In genomic region chr15:38402762-38403161, GRCm38 (mm10) we compare ENCODE assay signal across 14 mouse cellular contexts.
"Had no signal": no experiment of that assay in that cellular context is flagged by ENCODE, and none has a peak within 500 bp of the region (broad histone marks: within the 10 kb centered on the region; RNA-seq: fewer than 3 reads in every experiment).

No protein-coding gene starts in this region.

- H3K36me3 ChIP-seq: neural tube, embryonic 13.5 days; neural tube, embryonic 15.5 days; stomach, embryonic 15.5 days had no signal

- H3K9ac ChIP-seq: neural tube, embryonic 13.5 days; neural tube, embryonic 15.5 days; stomach, embryonic 15.5 days had no signal

- H3K27ac ChIP-seq: neural tube, embryonic 13.5 days; neural tube, embryonic 15.5 days; stomach, embryonic 15.5 days; stomach, postnatal 0 days had no signal

- H3K4me3 ChIP-seq: neural tube, embryonic 13.5 days; neural tube, embryonic 15.5 days; stomach, embryonic 15.5 days had no signal

- DNase-seq: retina, postnatal 1 day; right cerebral cortex, adult 18-20 months; right cerebral cortex, postnatal 14 days; right cerebral cortex, postnatal 25 days; right cerebral cortex, postnatal 4 days; spleen, adult 18-20 months; thymus, adult 18-20 months; thymus, adult 2 months; thymus, postnatal 25 days; thymus, postnatal 36 days had no signal

- H3K4me1 ChIP-seq: neural tube, embryonic 13.5 days; neural tube, embryonic 15.5 days had no signal

- H3K9me3 ChIP-seq: neural tube, embryonic 13.5 days; neural tube, embryonic 15.5 days; stomach, embryonic 15.5 days had no signal

- H3K27me3 ChIP-seq: neural tube, embryonic 13.5 days; neural tube, embryonic 15.5 days; stomach, embryonic 15.5 days had no signal
